Mouse (Mus musculus): Measurements from ENCODE around the gene Gm10130.
"Not testable (repeated sequence)": the region's sequence is repeated elsewhere in the genome, so short reads cannot be mapped to it uniquely, and the experiment has no call there.

The Gm10130 gene

GRCm38 (mm10) chr2:150323402-150323801, at the start of gene Gm10130:
Gene Gm10130 (plus strand): TSS chr2:150323702.
- no peak for DNase-seq

- no peak for DNase-seq
Measured at GRCm38 (mm10) chr2:150293669-150294068, 29.8 kb upstream of the Gm10130 start.

GRCm38 (mm10) chr2:150299096-150299495, 24.4 kb upstream of the Gm10130 start:
- DNase-seq = no peak

GRCm38 (mm10) chr2:150307183-150307773, 16.2 kb upstream of the Gm10130 start:
- DNase-seq = peak; percentile 5

GRCm38 (mm10) chr2:150310952-150311884, 12.3 kb upstream of the Gm10130 start:
- DNase-seq = peak; percentile 86

- DNase-seq = no peak
Measured at GRCm38 (mm10) chr2:150316140-150316539, 7.4 kb upstream of the Gm10130 start.

GRCm38 (mm10) chr2:150318973-150319372, 4.5 kb upstream of the Gm10130 start:
- no peak for DNase-seq

- not testable (repeated sequence) for DNase-seq
Measured at GRCm38 (mm10) chr2:150357136-150357535, 33.6 kb downstream of the Gm10130 start.

GRCm38 (mm10) chr2:150362113-150362877, 38.8 kb downstream of the Gm10130 start, which contains the start of gene 3300002I08Rik:
Gene 3300002I08Rik (minus strand): TSS chr2:150362765.
- peak; percentile 75 for DNase-seq

GRCm38 (mm10) chr2:150362878-150363229, 39.4 kb downstream of the Gm10130 start:
- DNase-seq = no peak

GRCm38 (mm10) chr2:150385553-150386106, 62.1 kb downstream of the Gm10130 start:
- not testable (repeated sequence) for DNase-seq

GRCm38 (mm10) chr2:150390198-150390597, 66.7 kb downstream of the Gm10130 start:
- DNase-seq = no peak

- not testable (repeated sequence) for DNase-seq
Measured at GRCm38 (mm10) chr2:150412146-150412545, 88.6 kb downstream of the Gm10130 start.

Measured in liver (tissue).